ENCODE assay signal across 15 mouse cellular contexts in the genomic region with DNA sequence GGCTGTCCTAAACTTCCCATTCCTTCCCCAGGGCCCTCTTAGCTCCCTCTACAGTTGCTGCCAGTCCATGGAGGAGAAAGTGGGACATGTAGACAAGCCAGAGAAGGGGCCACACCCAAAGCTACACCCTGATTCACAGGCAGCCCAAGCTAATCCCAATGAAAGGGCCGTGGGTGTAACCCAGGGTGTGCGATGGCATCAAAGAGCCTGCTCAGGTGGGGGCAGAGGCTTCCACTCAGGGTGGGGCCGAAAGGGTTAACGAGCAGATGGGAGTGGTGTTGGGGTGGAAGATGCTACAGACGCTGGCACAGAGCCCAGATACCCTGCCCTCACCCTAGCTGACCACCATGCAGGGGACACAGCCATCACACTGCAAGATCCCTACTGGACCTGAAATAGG. TPM values are rescaled to one million over a fixed set of nuclear protein-coding genes. Genes with fewer than 3 reads are reported as not detected.
"Had no signal": no experiment of that assay in that cellular context is flagged by ENCODE, and none has a peak within 500 bp of the region (broad histone marks: within the 10 kb centered on the region; RNA-seq: fewer than 3 reads in every experiment).

No protein-coding gene starts in this region.

- H3K9me3 ChIP-seq: liver, embryonic 13.5 days; lung, embryonic 15.5 days; midbrain, embryonic 15.5 days; neural tube, embryonic 13.5 days had no signal

- DNase-seq: kidney, adult 11 months; kidney, adult 9 months; liver; liver, embryonic 13.5 days; liver, postnatal 0 days; lung, postnatal 14 days; right cerebral cortex, adult 18-20 months; thymus, postnatal 36 days had no signal

- H3K27me3 ChIP-seq: lung, embryonic 15.5 days; midbrain, embryonic 15.5 days; neural tube, embryonic 13.5 days had no signal

- H3K4me2 ChIP-seq: liver, embryonic 13.5 days; lung, embryonic 15.5 days; midbrain, embryonic 15.5 days; neural tube, embryonic 13.5 days had no signal

- H3K4me3 ChIP-seq: left cerebral cortex, adult 2 months; liver, embryonic 13.5 days; lung, embryonic 15.5 days; midbrain, embryonic 15.5 days; neural tube, embryonic 13.5 days had no signal

- ATAC-seq: liver, postnatal 0 days; midbrain, embryonic 15.5 days had no signal

- H3K27ac ChIP-seq: kidney, postnatal 0 days; left cerebral cortex, adult 2 months; liver, embryonic 13.5 days; lung, embryonic 15.5 days; midbrain, embryonic 15.5 days; neural tube, embryonic 13.5 days had no signal

- H3K9ac ChIP-seq: liver, embryonic 13.5 days; liver, postnatal 0 days; lung, embryonic 15.5 days; midbrain, embryonic 15.5 days; neural tube, embryonic 13.5 days had no signal

- H3K36me3 ChIP-seq: liver, embryonic 13.5 days had no signal

RNA-seq across cellular contexts. Expression of gene Gnat1, which starts 13.3 kb away (rescaled TPM):
- total RNA-seq: layer of hippocampus, postnatal 25 days; megakaryocyte-erythroid progenitor cell, adult 5-6 weeks had no signal

RNA-seq across cellular contexts. Expression of gene Slc38a3, which starts 23.5 kb away (rescaled TPM):
- total RNA-seq: megakaryocyte-erythroid progenitor cell, adult 5-6 weeks had no signal
